Mouse (Mus musculus) ES-E14 (cell line): ENCODE measurements around the gene Calhm4.

Experiments
- HCFC1 ChIP-seq: IDR thresholded peaks from 2 replicates; pipeline ENCODE4 v1.6.1; 2012; ENCODE audit warnings: low read length, inconsistent platforms, borderline replicate concordance; ENCODE audit not compliant: insufficient read depth
- MAFK ChIP-seq: IDR thresholded peaks from 2 replicates; pipeline ENCODE4 v1.6.1; 2014; ENCODE audit warnings: mild to moderate bottlenecking, low read depth, low read length, inconsistent platforms; ENCODE audit not compliant: insufficient read depth
- ZC3H11A ChIP-seq: IDR thresholded peaks from 2 replicates; pipeline ENCODE4 v1.6.1; 2012; ENCODE audit warnings: low read depth, mild to moderate bottlenecking, inconsistent platforms, low read length, borderline replicate concordance
- ZNF384 ChIP-seq: IDR thresholded peaks from 2 replicates; pipeline ENCODE4 v1.6.1; 2012; ENCODE audit warnings: low read depth, low read length, inconsistent platforms

DNA sequence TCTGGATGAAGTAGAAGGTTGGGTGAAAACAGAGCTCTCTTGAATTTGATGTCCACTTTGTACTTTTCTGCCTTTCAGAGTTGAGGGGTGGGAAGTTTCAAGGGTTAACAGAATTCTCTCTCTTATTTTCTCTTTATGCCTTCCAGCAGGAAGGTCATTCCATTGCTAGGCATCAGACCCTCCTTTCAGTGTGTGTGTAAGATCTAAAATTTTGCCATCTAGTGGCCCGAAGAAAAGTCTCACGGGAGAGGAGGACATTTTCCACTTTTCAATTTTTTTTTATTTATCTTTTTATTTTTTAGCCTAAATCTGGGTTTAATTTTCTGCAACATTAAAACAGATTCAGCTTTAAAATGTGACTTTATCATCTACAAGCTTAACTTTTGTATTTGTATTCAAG is 27.5 kb upstream of the Calhm4 start:
- no peak for TF ChIP-seq MAFK
- no peak for TF ChIP-seq ZNF384
- TF ChIP-seq ZC3H11A, result no peak
- no peak for TF ChIP-seq HCFC1
